Mouse (Mus musculus) lung, embryonic 15.5 days (tissue): Measurements from ENCODE around the gene Adamts4. TPM values are rescaled to one million over a fixed set of nuclear protein-coding genes. Genes with fewer than 3 reads are reported as not detected.

Experiments
- ATAC-seq: fragments of 200-750 bp; cut with Nextera tagmentation; 2 replicates; pipeline ENCODE4 v1.8.0; 2017; ENCODE audit warnings: moderate number of reproducible peaks, borderline replicate concordance; ENCODE audit not compliant: low FRiP score, low TSS enrichment; ENCODE audit errors: extremely low read depth
- H3K27ac ChIP-seq: fragments of 300-500 bp; sonication (generic); 2 replicates; pipeline ENCODE4 v1.5.1; 2015; ENCODE audit warnings: moderate library complexity, mild to moderate bottlenecking, inconsistent platforms
- H3K27me3 ChIP-seq: fragments of 300-500 bp; sonication (generic); 2 replicates; pipeline ENCODE4 v1.6.1; 2015; ENCODE audit warnings: inconsistent platforms
- H3K36me3 ChIP-seq: fragments of 300-500 bp; sonication (generic); 2 replicates; pipeline ENCODE4 v1.6.1; 2015; ENCODE audit warnings: inconsistent platforms
- H3K4me1 ChIP-seq: fragments of 300-500 bp; sonication (generic); 2 replicates; pipeline ENCODE4 v1.6.1; 2015; ENCODE audit warnings: inconsistent platforms
- H3K4me2 ChIP-seq: fragments of 300-500 bp; sonication (generic); 2 replicates; pipeline ENCODE4 v1.6.1; 2015; ENCODE audit warnings: inconsistent platforms, mild to moderate bottlenecking, moderate library complexity
- H3K4me3 ChIP-seq: fragments of 300-500 bp; sonication (generic); 2 replicates; pipeline ENCODE4 v1.5.1; 2015; ENCODE audit warnings: mild to moderate bottlenecking, inconsistent platforms
- H3K9ac ChIP-seq: fragments of 300-500 bp; sonication (generic); 2 replicates; pipeline ENCODE4 v1.6.1; 2015; ENCODE audit warnings: inconsistent platforms
- H3K9me3 ChIP-seq: fragments of 300-500 bp; sonication (generic); 2 replicates; pipeline ENCODE4 v1.6.1; 2016; ENCODE audit warnings: inconsistent platforms
- WGBS: fragments of 180-500 bp; shearing (Covaris S2); methylation state at CpG from one replicate; pipeline ENCODE4 v1.1.7; 2015; 5-methylcytosine and 5-hydroxymethylcytosine counted together
- polyA plus RNA-seq: library from polyadenylated mRNA; unstranded; fragments of >200 nt; fragmentation: Nextera tagmentation; extraction: Ambion mirVana; gene quantifications from 2 replicates; pipeline ENCODE4 v1.2.1, GENCODE M21; 2015

The Adamts4 gene
- 7.4 and 9.6 TPM in 2 replicates for polyA plus RNA-seq

GRCm38 (mm10) chr1:171249913-171250600 is at the start of gene Adamts4:
Gene Adamts4 (plus strand): TSS chr1:171250421.
- H3K4me3 ChIP-seq: peak within 1 kb of the TSS; percentile 33
- 0 out of 2 replicates have a peak, but pooled peaks cover 4% of the 10 kb centered on the region for H3K27me3 ChIP-seq
- no peaks in the 10 kb centered on the region for H3K9me3 ChIP-seq
- peak within 1 kb of the TSS; percentile 29 for H3K9ac ChIP-seq
- peak; percentile 32; the same call in 1 of the 2 replicates for ATAC-seq
- peaks cover 66% of the 10 kb centered on the region for H3K4me1 ChIP-seq
- H3K36me3 ChIP-seq: peaks cover 1% of the 10 kb centered on the region; the same call in 1 of the 2 replicates
- WGBS: 13% methylated on average over 5 of the region's 5 CpGs
- H3K4me2 ChIP-seq: peak within 1 kb of the TSS; percentile 63
- peak within 1 kb of the TSS; percentile 96 for H3K27ac ChIP-seq

DNA sequence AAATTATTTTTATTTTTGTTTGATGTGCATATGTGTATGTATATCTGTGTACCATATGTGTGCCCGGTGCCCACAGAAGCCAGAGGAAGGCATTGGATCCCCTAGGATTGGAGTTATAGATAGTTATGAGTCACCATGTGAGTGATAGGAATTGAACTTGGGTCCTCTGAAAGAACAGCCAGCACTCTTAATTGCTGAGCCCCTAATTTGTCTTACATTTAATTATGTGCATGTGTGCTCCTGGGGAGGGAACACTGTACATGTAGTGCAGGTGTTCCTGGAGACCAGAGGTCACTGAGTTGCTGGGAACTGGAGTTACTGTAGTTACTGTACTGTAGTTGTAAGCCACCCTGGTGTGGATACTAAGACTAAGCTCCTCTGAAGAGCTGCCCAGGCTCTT is 49.5 kb upstream of the Adamts4 start:
- no peak for ATAC-seq
- WGBS: 90% methylated on average over 1 of the region's 1 CpGs

GRCm38 (mm10) chr1:171203471-171204248 is 46.6 kb upstream of the Adamts4 start:
- ATAC-seq: no peak
- WGBS: 46% methylated on average over 10 of the region's 11 CpGs
- H3K4me2 ChIP-seq: no peak overlapping the region

More for the DNA sequence above, 49.5 kb upstream of the Adamts4 start:
- Histone ChIP-seq H3K9ac (no peak overlapping the region), H3K4me3 (no peak overlapping the region), H3K9me3 (no peaks in the 10 kb centered on the region), H3K27ac (no peak overlapping the region), H3K4me1 (peaks cover 6% of the 10 kb centered on the region; the same call in 1 of the 2 replicates), H3K4me2 (no peak overlapping the region), H3K36me3 (no peaks in the 10 kb centered on the region), H3K27me3 (peaks cover 32% of the 10 kb centered on the region)

GRCm38 (mm10) chr1:171204249-171204644 is 46.0 kb upstream of the Adamts4 start:
- Histone ChIP-seq H3K4me2 (no peak overlapping the region), H3K4me1 (no peaks in the 10 kb centered on the region), H3K36me3 (no peaks in the 10 kb centered on the region), H3K9me3 (no peaks in the 10 kb centered on the region), H3K4me3 (no peak overlapping the region), H3K27ac (no peak overlapping the region), H3K27me3 (0 out of 2 replicates have a peak, but pooled peaks cover 4% of the 10 kb centered on the region), H3K9ac (no peak overlapping the region)
- ATAC-seq: no peak
- WGBS: 54% methylated on average over 7 of the region's 7 CpGs

More at GRCm38 (mm10) chr1:171203471-171204248, 46.6 kb upstream of the Adamts4 start:
- no peak overlapping the region for H3K4me3 ChIP-seq
- no peak overlapping the region for H3K9ac ChIP-seq
- H3K27me3 ChIP-seq: 0 out of 2 replicates have a peak, but pooled peaks cover 6% of the 10 kb centered on the region
- no peaks in the 10 kb centered on the region for H3K9me3 ChIP-seq
- no peaks in the 10 kb centered on the region for H3K4me1 ChIP-seq
- no peak overlapping the region for H3K27ac ChIP-seq
- H3K36me3 ChIP-seq: no peaks in the 10 kb centered on the region

DNA sequence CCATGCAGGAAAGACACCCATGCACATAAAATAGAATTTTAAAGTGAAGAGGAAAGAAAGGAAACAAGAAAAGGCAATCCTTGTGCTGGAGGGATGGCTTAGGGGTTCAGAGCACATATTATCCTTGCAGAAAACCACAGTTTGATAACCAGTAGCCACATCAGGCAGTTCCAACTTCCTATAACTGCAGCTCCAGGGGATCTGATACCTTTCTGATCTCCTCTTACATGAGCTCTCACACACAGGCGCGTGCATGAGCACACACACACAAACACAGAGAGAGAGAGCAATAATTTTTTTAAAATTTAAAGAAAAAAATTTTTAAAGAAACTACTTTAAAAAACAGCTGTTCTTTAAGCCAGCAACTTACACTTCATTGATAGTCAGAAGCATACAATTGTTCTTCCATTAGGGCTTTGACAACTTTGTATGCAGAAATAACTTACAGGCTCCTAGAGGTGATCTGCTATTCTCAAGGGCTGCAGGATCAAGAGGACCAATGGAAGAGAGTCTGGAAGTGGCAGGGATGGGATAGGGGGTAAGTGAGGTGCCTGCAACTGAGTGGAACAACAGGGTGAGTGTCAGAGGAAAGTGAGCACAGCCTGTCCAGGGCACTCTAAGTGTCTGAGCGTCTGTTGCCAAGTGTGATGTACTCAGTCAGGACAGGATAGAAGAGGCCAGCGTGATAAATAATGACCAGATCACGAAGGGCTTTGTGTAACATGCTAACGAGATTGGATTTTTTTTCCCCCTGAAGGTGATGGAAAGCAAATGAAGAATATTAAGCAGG is 44.3 kb upstream of the Adamts4 start:
- WGBS: 70% methylated on average over 6 of the region's 6 CpGs
- no peak for ATAC-seq
- no peak overlapping the region for H3K9ac ChIP-seq
- no peaks in the 10 kb centered on the region for H3K36me3 ChIP-seq
- no peak overlapping the region for H3K4me3 ChIP-seq
- 0 out of 2 replicates have a peak, but pooled peaks cover 4% of the 10 kb centered on the region for H3K27me3 ChIP-seq
- no peak overlapping the region for H3K4me2 ChIP-seq
- H3K27ac ChIP-seq: no peak overlapping the region
- no peaks in the 10 kb centered on the region for H3K4me1 ChIP-seq
- H3K9me3 ChIP-seq: no peaks in the 10 kb centered on the region

- H3K4me3 ChIP-seq: no peak overlapping the region
- H3K4me1 ChIP-seq: no peaks in the 10 kb centered on the region
- no peak for ATAC-seq
- no peak overlapping the region for H3K27ac ChIP-seq
- WGBS: 15% methylated on average over 4 of the region's 4 CpGs
- no peak overlapping the region for H3K4me2 ChIP-seq
- H3K9ac ChIP-seq: no peak overlapping the region
- 0 out of 2 replicates have a peak, but pooled peaks cover 4% of the 10 kb centered on the region for H3K27me3 ChIP-seq
- H3K36me3 ChIP-seq: no peaks in the 10 kb centered on the region
- H3K9me3 ChIP-seq: no peaks in the 10 kb centered on the region
Measured at GRCm38 (mm10) chr1:171209409-171209808, 40.8 kb upstream of the Adamts4 start.

DNA sequence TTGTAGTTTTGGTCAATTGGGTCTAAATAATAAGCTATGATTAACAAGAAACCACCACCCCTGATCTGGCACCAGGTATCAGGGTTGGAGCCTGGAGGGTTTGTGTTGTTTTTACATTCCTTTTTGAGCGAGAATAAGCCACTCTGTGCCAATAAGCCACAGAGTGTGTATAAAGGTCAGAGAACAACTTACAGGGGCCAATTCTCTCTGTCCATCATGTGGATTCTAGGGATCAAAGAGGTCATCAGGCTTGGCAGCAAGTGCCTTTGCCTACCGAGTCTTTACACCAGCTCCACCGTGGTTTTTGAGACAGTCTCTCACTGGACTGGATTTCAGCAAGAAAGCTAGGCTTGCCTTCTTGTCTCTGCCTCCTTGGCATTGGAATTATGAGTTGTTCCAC is 37.4 kb upstream of the Adamts4 start:
- Histone ChIP-seq H3K9ac (no peak overlapping the region), H3K4me3 (no peak overlapping the region), H3K27me3 (no peaks in the 10 kb centered on the region), H3K4me2 (no peak overlapping the region), H3K27ac (no peak overlapping the region), H3K9me3 (no peaks in the 10 kb centered on the region), H3K4me1 (no peaks in the 10 kb centered on the region), H3K36me3 (no peaks in the 10 kb centered on the region)
- WGBS: 35% methylated on average over 3 of the region's 3 CpGs
- ATAC-seq: no peak

- ATAC-seq: no peak
- WGBS: 65% methylated on average over 10 of the region's 10 CpGs
Measured at GRCm38 (mm10) chr1:171213801-171214496, 36.3 kb upstream of the Adamts4 start, which contains the start of gene Nr1i3. Gene Nr1i3 (plus strand): TSS chr1:171213970.

GRCm38 (mm10) chr1:171216241-171216955 is 33.8 kb upstream of the Adamts4 start:
- H3K36me3 ChIP-seq: peaks cover 10% of the 10 kb centered on the region
- no peak overlapping the region for H3K9ac ChIP-seq
- no peak overlapping the region for H3K27ac ChIP-seq
- no peak overlapping the region for H3K4me2 ChIP-seq
- 84% methylated on average over 18 of the region's 18 CpGs for WGBS
- H3K9me3 ChIP-seq: no peaks in the 10 kb centered on the region
- H3K27me3 ChIP-seq: no peaks in the 10 kb centered on the region
- ATAC-seq: no peak
- no peak overlapping the region for H3K4me3 ChIP-seq
- H3K4me1 ChIP-seq: peaks cover 8% of the 10 kb centered on the region

More at GRCm38 (mm10) chr1:171213801-171214496, 36.3 kb upstream of the Adamts4 start, which contains the start of gene Nr1i3:
- no peaks in the 10 kb centered on the region for H3K9me3 ChIP-seq
- H3K4me3 ChIP-seq: no peak within 1 kb of the TSS
- no peak within 1 kb of the TSS for H3K4me2 ChIP-seq
- H3K4me1 ChIP-seq: no peaks in the 10 kb centered on the region
- H3K36me3 ChIP-seq: no peaks in the 10 kb centered on the region
- no peaks in the 10 kb centered on the region for H3K27me3 ChIP-seq
- no peak within 1 kb of the TSS for H3K9ac ChIP-seq
- no peak within 1 kb of the TSS for H3K27ac ChIP-seq

- WGBS: 7% methylated on average over 10 of the region's 10 CpGs
- peaks cover 10% of the 10 kb centered on the region for H3K36me3 ChIP-seq
- H3K4me3 ChIP-seq: peak overlapping the region; percentile 72
- no peaks in the 10 kb centered on the region for H3K27me3 ChIP-seq
- H3K27ac ChIP-seq: peak overlapping the region; percentile 34; the same call in 1 of the 2 replicates
- peaks cover 18% of the 10 kb centered on the region for H3K4me1 ChIP-seq
- peak; percentile 16; the same call in 1 of the 2 replicates for ATAC-seq
- no peaks in the 10 kb centered on the region for H3K9me3 ChIP-seq
- H3K4me2 ChIP-seq: peak overlapping the region; percentile 84
- peak overlapping the region; percentile 51; the same call in 1 of the 2 replicates for H3K9ac ChIP-seq
Measured at GRCm38 (mm10) chr1:171220871-171221270, 29.4 kb upstream of the Adamts4 start.
